Mouse (Mus musculus) MEL (cell line): Measurements from ENCODE around the gene Aes. TPM values are rescaled to one million over a fixed set of nuclear protein-coding genes. Genes with fewer than 3 reads are reported as not detected.

Source experiments
- DNase-seq: peaks from one replicate; pipeline ENCODE4 v3.0.0; 2011; ENCODE audit warnings: low read depth, low spot score
- H3K27ac ChIP-seq: 2 replicates; pipeline ENCODE4 v1.5.1; 2012; ENCODE audit warnings: low read depth, mild to moderate bottlenecking, control low read depth, low read length, moderate library complexity; ENCODE audit not compliant: control insufficient read depth
- H3K27me3 ChIP-seq, 2 experiments: fragments of 150-350 bp in 1 of 2; sonication (generic) in 1 of 2; 2 replicates each; pipeline ENCODE4 v1.6.1; 2012; ENCODE audit warnings: low read length in 2 of 2, mild to moderate bottlenecking in 2 of 2, improper control_type of control experiment in 1 of 2, moderate library complexity in 1 of 2; ENCODE audit not compliant: insufficient read depth in 2 of 2, control insufficient read depth in 1 of 2
- H3K36me3 ChIP-seq, 2 experiments: 2 replicates each; pipeline ENCODE4 v1.6.1; 2012 to 2014; ENCODE audit warnings: low read length in 2 of 2, improper control_type of control experiment in 1 of 2, inconsistent platforms in 1 of 2, mild to moderate bottlenecking in 1 of 2; ENCODE audit not compliant: insufficient read depth in 2 of 2, control insufficient read depth in 1 of 2
- H3K4me1 ChIP-seq, 2 experiments: fragments of 150-350 bp in 1 of 2; sonication (generic) in 1 of 2; 2 replicates each; pipeline ENCODE4 v1.6.1; 2012; ENCODE audit warnings: low read length in 2 of 2, improper control_type of control experiment in 1 of 2, mild to moderate bottlenecking in 1 of 2; ENCODE audit not compliant: insufficient read depth in 2 of 2, control insufficient read depth in 1 of 2
- H3K4me3 ChIP-seq, 2 experiments: fragments of 150-350 bp in 1 of 2; sonication (generic) in 1 of 2; 2 replicates each; pipeline ENCODE4 v1.5.1; 2012; ENCODE audit warnings: low read depth in 2 of 2, low read length in 2 of 2, mild to moderate bottlenecking in 2 of 2, moderate library complexity in 2 of 2, control low read depth in 1 of 2, improper control_type of control experiment in 1 of 2; ENCODE audit not compliant: control insufficient read depth in 1 of 2, insufficient read depth in 1 of 2
- H3K79me2 ChIP-seq: 2 replicates; pipeline ENCODE4 v1.6.1; 2012; ENCODE audit warnings: mild to moderate bottlenecking, low read length, moderate library complexity; ENCODE audit not compliant: control insufficient read depth, poor library complexity, insufficient read depth
- H3K9ac ChIP-seq: 2 replicates; pipeline ENCODE4 v1.6.1; 2012; ENCODE audit warnings: low read depth, mild to moderate bottlenecking, control low read depth, low read length, moderate library complexity; ENCODE audit not compliant: control insufficient read depth, poor library complexity, severe bottlenecking
- H3K9me3 ChIP-seq: fragments of 150-350 bp; sonication (generic); replicated peaks from 2 replicates; pipeline ENCODE4 v1.6.1; 2012; ENCODE audit warnings: mild to moderate bottlenecking, low read length, improper control_type of control experiment, moderate library complexity; ENCODE audit not compliant: insufficient read depth
- CHD1 ChIP-seq: IDR thresholded peaks from 2 replicates; pipeline ENCODE4 v1.6.1; 2012; ENCODE audit warnings: low read depth, mild to moderate bottlenecking, inconsistent platforms, low read length, improper control_type of control experiment
- ELF1 ChIP-seq: IDR thresholded peaks from 2 replicates; pipeline ENCODE4 v1.6.1; 2014; ENCODE audit warnings: low read depth, mild to moderate bottlenecking, inconsistent platforms, low read length, improper control_type of control experiment, moderate library complexity
- GABPA ChIP-seq: IDR thresholded peaks from 2 replicates; pipeline ENCODE4 v1.6.1; 2012; ENCODE audit warnings: low read depth, mild to moderate bottlenecking, inconsistent platforms, low read length, improper control_type of control experiment, moderate library complexity
- GATA1 ChIP-seq: IDR thresholded peaks from 2 replicates; pipeline ENCODE4 v1.6.1; 2011; ENCODE audit warnings: low read depth, low read length, improper control_type of control experiment
- MAFK ChIP-seq: IDR thresholded peaks from 2 replicates; pipeline ENCODE4 v1.6.1; 2011; ENCODE audit warnings: low read depth, mild to moderate bottlenecking, low read length, improper control_type of control experiment, borderline replicate concordance
- MEF2A ChIP-seq: IDR thresholded peaks from 2 replicates; pipeline ENCODE4 v1.6.1; 2014; ENCODE audit warnings: low read depth, mild to moderate bottlenecking, inconsistent platforms, low read length, improper control_type of control experiment; ENCODE audit not compliant: poor library complexity, insufficient replicate concordance, severe bottlenecking; ENCODE audit errors: extremely low read depth
- MXI1 ChIP-seq: IDR thresholded peaks from 2 replicates; pipeline ENCODE4 v1.6.1; 2011; ENCODE audit warnings: mild to moderate bottlenecking, low read depth, low read length, improper control_type of control experiment
- MYB ChIP-seq: IDR thresholded peaks from 2 replicates; pipeline ENCODE4 v1.6.1; 2011; ENCODE audit warnings: mild to moderate bottlenecking, low read depth, low read length, improper control_type of control experiment
- NRF1 ChIP-seq: IDR thresholded peaks from 2 replicates; pipeline ENCODE4 v1.6.1; 2014; ENCODE audit warnings: low read depth, mild to moderate bottlenecking, inconsistent platforms, low read length, improper control_type of control experiment, moderate library complexity; ENCODE audit not compliant: poor library complexity, insufficient read depth, severe bottlenecking
- POLR2A ChIP-seq, 2 experiments: IDR thresholded peaks; 2 replicates each; pipeline ENCODE4 v1.6.1; 2011 to 2012; ENCODE audit warnings: low read length in 2 of 2, mild to moderate bottlenecking in 2 of 2, control low read depth in 1 of 2, improper control_type of control experiment in 1 of 2, low read depth in 1 of 2, moderate library complexity in 1 of 2; ENCODE audit not compliant: control insufficient read depth in 1 of 2, insufficient read depth in 1 of 2, poor library complexity in 1 of 2
- POLR2AphosphoS5 ChIP-seq: IDR thresholded peaks from 2 replicates; pipeline ENCODE4 v1.6.1; 2012; ENCODE audit warnings: low read depth, borderline replicate concordance, mild to moderate bottlenecking, inconsistent platforms, low read length, moderate library complexity, mixed read lengths
- RAD21 ChIP-seq: IDR thresholded peaks from 2 replicates; pipeline ENCODE4 v1.6.1; 2011; ENCODE audit warnings: mild to moderate bottlenecking, low read depth, low read length, improper control_type of control experiment
- RCOR1 ChIP-seq: IDR thresholded peaks from 2 replicates; pipeline ENCODE4 v1.6.1; 2012; ENCODE audit warnings: low read depth, mild to moderate bottlenecking, inconsistent platforms, low read length, improper control_type of control experiment
- SIN3A ChIP-seq: IDR thresholded peaks from 2 replicates; pipeline ENCODE4 v1.6.1; 2012; ENCODE audit warnings: low read length, improper control_type of control experiment, inconsistent platforms
- TAL1 ChIP-seq: IDR thresholded peaks from 2 replicates; pipeline ENCODE4 v1.6.1; 2012; ENCODE audit warnings: mild to moderate bottlenecking, inconsistent platforms, low read length, moderate library complexity, mixed read lengths
- TBP ChIP-seq: IDR thresholded peaks from 2 replicates; pipeline ENCODE4 v1.8.0; 2011; ENCODE audit warnings: low read depth, low read length, improper control_type of control experiment
- UBTF ChIP-seq: IDR thresholded peaks from 2 replicates; pipeline ENCODE4 v1.6.1; 2012; ENCODE audit warnings: low read depth, mild to moderate bottlenecking, inconsistent platforms, low read length, improper control_type of control experiment, moderate library complexity, borderline replicate concordance; ENCODE audit not compliant: insufficient read depth
- USF2 ChIP-seq, 2 experiments: IDR thresholded peaks; 2 replicates each; pipeline ENCODE4 v1.6.1; 2011 to 2012; ENCODE audit warnings: improper control_type of control experiment in 2 of 2, low read length in 2 of 2, borderline replicate concordance in 1 of 2, inconsistent platforms in 1 of 2, low read depth in 1 of 2, mild to moderate bottlenecking in 1 of 2; ENCODE audit not compliant: insufficient read depth in 1 of 2
- ZKSCAN1 ChIP-seq: IDR thresholded peaks from 2 replicates; pipeline ENCODE4 v1.6.1; 2012; ENCODE audit warnings: low read depth, mild to moderate bottlenecking, inconsistent platforms, low read length, improper control_type of control experiment, moderate library complexity
- polyA plus RNA-seq, 2 experiments: library from polyadenylated mRNA; stranded (reverse) in 1 of 2; unstranded in 1 of 2; fragments of >175 nt in 1 of 2; fragments of >200 nt in 1 of 2; gene quantifications; 2 replicates each; pipeline versions ENCODE4 v1.2.1 to v1.2.4; 2012; ENCODE audit warnings: low replicate concordance in 2 of 2, low read depth in 1 of 2; ENCODE audit not compliant: insufficient read length in 2 of 2, insufficient read depth in 1 of 2, missing spikeins in 1 of 2
- total RNA-seq: library from RNA; depleted of rRNA; stranded (reverse); fragments of 300-350 nt; gene quantifications from 2 replicates; pipeline ENCODE4 v1.2.3, GENCODE M21; 2012

The Aes gene
- total and polyA plus RNA-seq, 3 experiments: 197 to 355 TPM; not detected in 1

- Histone ChIP-seq H3K79me2 (no peaks in the 10 kb centered on the region), H3K4me1 (peaks cover 0 to 2% of the 10 kb centered on the region in 2 experiments; a peak in 2 of 4 replicates), H3K9ac (no peak overlapping the region), H3K27ac (no peak overlapping the region), H3K9me3 (no peaks in the 10 kb centered on the region), H3K4me3 (no peak overlapping the region), H3K36me3 (no peaks in the 10 kb centered on the region; a peak in 1 of 4 replicates), H3K27me3 (no peaks in the 10 kb centered on the region)
- no peak for TF ChIP-seq UBTF
- no peak for TF ChIP-seq MXI1
- TF ChIP-seq POLR2A (IDR thresholded peaks at IDR 0.05; ENCODE audit: control insufficient read depth in 1 of 2, insufficient read depth in 1 of 2, low read depth in 1 of 2, low read length in 2 of 2, poor library complexity in 1 of 2): no peak
- TF ChIP-seq CHD1: no peak
- no peak for TF ChIP-seq ELF1
- TF ChIP-seq NRF1: no peak
- TF ChIP-seq TBP: no peak
- no peak for TF ChIP-seq GABPA
- no peak for TF ChIP-seq MAFK
- no peak for TF ChIP-seq TAL1
- no peak for TF ChIP-seq RAD21
- TF ChIP-seq MYB: no peak
- no peak for TF ChIP-seq RCOR1
- DNase-seq: no peak
These were observed 21.3 kb downstream of the Aes start for GRCm38 (mm10) chr10:81580441-81581070.

GRCm38 (mm10) chr10:81583347-81583746 lies 24.1 kb downstream of the Aes start:
- no peak for TF ChIP-seq GATA1
- TF ChIP-seq NRF1: no peak
- no peak for TF ChIP-seq ZKSCAN1
- no peak for TF ChIP-seq MEF2A
- no peak for TF ChIP-seq GABPA
- no peak for TF ChIP-seq POLR2A (IDR thresholded peaks at IDR 0.05; ENCODE audit: control insufficient read depth in 1 of 2, insufficient read depth in 1 of 2, low read depth in 1 of 2, low read length in 2 of 2, poor library complexity in 1 of 2)
- no peak for TF ChIP-seq RAD21
- TF ChIP-seq USF2 (IDR thresholded peaks at IDR 0.05; ENCODE audit: borderline replicate concordance in 1 of 2, insufficient read depth in 1 of 2, low read depth in 1 of 2, low read length in 2 of 2): no peak
- no peak for TF ChIP-seq SIN3A
- TF ChIP-seq POLR2AphosphoS5: no peak
- no peak for TF ChIP-seq MXI1
- DNase-seq: no peak
- Histone ChIP-seq H3K4me3 (no peak overlapping the region), H3K9me3 (no peaks in the 10 kb centered on the region), H3K9ac (no peak overlapping the region), H3K4me1 (no peaks in the 10 kb centered on the region; a peak in 1 of 4 replicates), H3K27me3 (no peaks in the 10 kb centered on the region), H3K27ac (no peak overlapping the region), H3K79me2 (no peaks in the 10 kb centered on the region), H3K36me3 (no peaks in the 10 kb centered on the region)
